Mouse (Mus musculus): ENCODE results near the gene Stat5b.

DNA sequence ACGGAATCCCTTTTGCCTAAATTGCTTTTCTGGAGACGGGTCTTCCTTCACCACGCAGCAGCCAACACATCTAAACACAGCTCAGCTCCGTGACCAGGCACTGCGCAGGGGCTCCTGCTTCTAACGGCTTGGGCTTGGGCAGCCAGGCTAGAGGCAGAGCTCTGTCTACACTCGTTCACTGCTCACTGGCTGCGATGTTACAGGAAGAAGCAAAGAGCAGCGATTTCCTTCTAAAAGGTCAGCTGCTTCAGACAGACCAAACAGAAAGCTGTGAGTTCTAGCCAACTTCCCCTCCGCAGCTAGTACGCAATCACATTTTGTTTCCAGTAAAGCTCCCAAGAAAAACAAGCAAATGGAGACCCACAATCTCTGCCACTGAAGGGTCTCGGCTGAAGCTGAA is 28.2 kb downstream of the Stat5b start:
- TF ChIP-seq CTCF (IDR thresholded peaks at IDR 0.05; ENCODE audit: low read depth), result no peak
- TF ChIP-seq EP300 (optimal IDR thresholded peaks at IDR 0.05), result no peak
